Mouse (Mus musculus) gastrocnemius, postnatal 25 days (tissue): Measurements from ENCODE around the gene Pak6. TPM values are rescaled to one million over a fixed set of nuclear protein-coding genes. Genes with fewer than 3 reads are reported as not detected.

Experiments used
- DNase-seq: peaks from one replicate; pipeline ENCODE4 v3.0.0; 2022
- total RNA-seq, 2 experiments: library from RNA; stranded (reverse); gene quantifications; 1 replicate in 1 of 2; 2 replicates in 1 of 2; pipeline ENCODE4 v1.2.3; 2021

Pak6 gene
- total RNA-seq, 2 experiments from 2014 or later = 0.64 TPM; not detected in 1

DNA sequence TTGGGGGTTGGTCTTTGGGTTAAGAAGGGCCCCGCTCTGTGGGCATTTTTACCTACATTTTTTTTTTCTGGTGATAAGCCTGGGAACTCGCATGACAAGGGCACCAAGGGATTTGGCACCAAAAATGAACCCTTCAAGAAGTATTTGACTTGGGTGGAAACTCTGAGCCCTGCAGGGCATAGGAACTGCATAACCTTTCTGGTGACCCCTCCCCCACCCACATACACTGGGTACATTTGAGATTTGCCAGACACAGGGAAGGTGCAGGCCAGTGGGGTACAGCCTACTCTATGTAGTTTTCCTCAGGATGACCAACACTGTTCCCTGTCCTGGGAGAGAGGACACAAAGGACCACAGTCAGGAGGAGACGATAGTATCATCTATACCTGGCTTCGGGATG, 2.5 kb downstream of the Pak6 start:
- no peak for DNase-seq

- no peak for DNase-seq
Observed at GRCm38 (mm10) chr2:118667181-118667580, 4.1 kb downstream of the Pak6 start.

DNA sequence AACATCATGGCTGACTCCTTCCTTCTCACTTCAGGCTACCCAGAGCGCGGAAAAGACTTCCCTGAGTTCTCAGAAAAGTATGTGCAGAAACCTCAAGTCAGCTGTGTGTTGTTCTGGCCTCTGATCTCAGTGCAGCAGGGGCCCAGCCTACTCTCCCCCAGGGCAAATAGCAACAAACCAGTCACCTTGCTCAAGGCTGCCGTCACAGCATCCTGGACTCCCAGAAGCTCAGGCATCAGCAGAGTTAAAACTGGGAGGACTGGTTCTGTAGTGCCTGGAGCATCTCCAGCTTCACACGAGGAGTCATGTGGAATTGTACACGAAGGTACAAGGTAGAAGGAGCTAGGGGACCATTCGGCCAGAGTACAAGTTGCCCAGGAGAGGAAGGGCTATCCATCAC, 6.1 kb downstream of the Pak6 start:
- DNase-seq = no peak

DNA sequence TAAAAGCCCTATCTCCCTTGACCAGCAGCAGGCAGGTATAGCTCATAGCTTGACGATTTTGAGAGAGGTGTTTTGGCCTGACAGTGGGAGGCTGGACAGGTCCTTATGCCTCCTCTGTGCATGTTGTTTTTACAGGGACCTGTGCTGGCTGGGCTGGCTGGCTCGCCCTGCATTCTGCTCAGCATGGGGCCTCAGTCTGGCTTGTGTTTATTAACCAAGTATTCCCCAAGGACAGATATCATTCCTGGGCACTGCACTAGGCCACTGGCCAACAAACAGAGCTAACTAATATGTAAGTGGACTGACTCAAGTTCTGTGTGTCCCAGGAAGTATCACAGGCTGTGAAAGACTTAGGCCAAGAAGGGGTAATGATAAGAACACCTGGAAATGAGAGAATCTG, 6.7 kb downstream of the Pak6 start:
- no peak for DNase-seq

GRCm38 (mm10) chr2:118671728-118672127, 8.6 kb downstream of the Pak6 start:
- DNase-seq = no peak

DNA sequence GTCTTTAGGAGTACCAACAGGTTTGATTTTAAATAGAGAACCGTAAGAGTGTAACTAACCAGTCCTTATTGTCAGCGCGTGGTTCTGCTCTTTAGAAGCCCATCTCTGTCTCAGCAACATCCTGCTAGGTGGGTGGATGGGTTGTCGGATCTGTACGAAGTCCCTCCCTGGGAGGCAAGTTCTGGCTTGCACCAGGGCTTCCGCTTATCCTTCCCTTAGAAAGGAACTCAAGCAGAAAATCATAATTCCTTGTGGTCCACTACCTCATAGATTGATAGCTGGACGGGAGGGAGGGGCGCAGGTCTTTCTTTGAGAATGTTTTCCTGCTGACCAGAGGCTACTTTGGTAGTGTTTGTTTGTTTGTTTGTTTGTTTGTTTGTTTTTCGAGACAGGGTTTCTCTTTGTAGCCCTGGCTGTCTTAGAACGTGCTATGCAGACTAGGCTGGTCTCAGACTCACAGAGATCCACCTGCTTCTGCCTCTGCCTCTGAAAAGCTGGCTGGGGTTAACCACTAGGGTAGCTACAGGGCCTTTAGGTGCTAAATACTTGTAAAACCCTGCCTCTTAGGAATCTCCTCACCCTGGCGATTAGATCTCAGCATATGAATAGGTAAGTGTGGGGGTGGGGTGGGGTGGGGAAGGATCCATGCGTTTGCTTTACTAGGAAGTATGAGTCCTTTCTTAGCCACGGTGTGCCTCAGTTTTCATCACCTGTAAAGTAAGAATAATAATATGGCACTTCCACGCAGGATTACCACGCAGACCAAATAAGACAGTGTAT, 10.8 kb downstream of the Pak6 start:
- no peak for DNase-seq

- DNase-seq = no peak
Observed at GRCm38 (mm10) chr2:118674500-118674899, 11.4 kb downstream of the Pak6 start.

DNA sequence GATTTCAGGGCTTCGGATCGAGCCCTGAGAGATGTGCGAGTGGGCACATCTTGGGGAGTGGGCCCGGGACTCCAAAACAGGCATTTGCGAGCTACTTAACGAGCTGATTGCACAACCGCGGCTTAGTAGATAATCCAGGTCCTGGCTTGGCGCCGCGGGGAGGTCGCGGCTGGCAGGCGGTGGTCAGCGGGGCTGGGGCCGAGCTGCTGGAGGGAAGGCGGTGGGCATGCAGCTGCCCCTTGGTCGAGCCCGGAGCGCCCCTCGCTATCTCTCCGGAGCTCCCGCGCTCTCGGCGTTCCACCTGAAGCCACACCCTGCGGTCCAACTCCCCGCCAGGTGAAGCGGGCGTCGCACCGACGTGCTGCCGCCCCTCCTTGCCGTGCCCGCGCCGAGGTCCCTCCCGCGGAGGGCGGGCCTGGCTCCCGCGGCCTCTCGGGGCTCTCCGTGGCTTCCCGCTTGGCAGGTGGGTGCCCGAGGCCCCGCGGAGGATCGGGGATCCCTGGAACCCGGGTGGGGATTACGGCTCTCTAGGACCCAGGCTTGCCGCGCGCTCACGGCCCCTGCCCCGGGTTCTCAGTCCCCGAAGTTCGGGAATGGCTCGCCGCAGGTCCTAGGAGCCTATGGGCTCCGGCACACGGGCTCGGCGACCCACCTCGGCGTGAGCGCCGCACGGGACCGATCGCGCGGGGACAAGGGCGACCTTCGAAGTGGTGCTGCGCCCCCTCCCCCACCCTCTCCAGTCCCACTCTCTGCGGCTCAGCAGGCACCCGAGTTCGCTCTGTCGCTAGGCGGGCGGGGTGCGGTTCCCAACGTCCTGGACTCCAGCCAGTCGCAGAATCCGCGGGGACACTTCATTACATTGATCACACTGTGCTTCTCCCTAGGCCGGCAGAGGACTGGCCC, 14.0 kb downstream of the Pak6 start:
- no peak for DNase-seq

DNA sequence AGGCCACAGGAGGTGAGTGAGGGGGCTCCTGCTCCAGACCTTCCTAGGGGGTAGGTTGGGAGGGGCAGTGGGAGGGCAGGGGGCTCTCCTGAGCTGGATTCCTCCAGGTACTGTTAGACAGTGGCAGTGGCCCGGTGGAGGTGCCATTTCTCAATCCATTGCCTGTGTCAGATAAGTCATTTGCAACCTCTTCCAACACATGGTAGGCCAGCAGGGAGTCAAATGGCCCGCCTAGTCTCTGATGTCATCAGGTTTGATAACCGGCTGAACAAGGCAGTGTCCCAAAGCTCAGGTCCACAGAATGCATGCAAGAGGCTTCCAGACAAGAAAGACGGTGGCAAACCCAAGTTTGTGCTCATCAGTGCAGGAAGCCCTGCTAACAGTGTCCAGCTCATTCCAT, 14.7 kb downstream of the Pak6 start:
- no peak for DNase-seq

DNA sequence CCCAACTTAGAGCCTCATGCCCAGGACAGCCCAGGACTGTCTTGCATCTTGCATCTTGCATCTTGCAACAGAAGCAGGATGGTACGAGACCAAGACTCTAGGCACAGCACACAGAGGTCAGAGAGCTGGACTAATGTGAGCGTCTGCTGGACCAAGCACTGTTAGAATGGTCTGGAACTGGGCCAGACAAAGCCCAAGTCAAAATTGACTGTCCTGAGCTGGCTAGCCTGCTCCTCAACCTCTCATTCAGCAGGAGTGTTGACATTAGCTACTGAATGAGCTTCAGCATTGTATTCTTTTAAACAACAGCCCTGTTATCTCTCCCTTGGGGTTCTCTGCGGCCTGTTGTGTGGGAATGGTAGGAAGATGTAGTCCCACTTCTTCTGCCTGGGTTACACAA, 16.5 kb downstream of the Pak6 start:
- no peak for DNase-seq

DNA sequence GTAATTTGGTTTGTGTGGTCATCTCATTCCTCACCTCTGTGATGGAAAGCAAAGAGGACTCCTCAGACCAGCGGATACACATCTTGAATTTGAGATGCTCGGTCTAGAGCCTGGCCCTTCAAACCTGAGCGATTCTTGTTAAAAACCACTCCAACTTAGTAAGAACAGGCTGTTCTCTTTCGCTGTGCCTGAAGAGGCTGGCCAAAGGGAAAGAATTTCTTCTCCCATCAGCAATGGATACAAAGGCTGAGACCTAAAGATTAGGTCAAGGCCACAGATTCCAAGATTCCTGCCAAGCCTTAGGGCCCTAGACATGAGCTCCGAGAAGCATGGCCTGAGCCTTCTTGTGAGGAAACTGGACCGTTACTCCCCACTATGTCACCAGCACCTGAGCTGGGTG, 17.8 kb downstream of the Pak6 start:
- no peak for DNase-seq

DNA sequence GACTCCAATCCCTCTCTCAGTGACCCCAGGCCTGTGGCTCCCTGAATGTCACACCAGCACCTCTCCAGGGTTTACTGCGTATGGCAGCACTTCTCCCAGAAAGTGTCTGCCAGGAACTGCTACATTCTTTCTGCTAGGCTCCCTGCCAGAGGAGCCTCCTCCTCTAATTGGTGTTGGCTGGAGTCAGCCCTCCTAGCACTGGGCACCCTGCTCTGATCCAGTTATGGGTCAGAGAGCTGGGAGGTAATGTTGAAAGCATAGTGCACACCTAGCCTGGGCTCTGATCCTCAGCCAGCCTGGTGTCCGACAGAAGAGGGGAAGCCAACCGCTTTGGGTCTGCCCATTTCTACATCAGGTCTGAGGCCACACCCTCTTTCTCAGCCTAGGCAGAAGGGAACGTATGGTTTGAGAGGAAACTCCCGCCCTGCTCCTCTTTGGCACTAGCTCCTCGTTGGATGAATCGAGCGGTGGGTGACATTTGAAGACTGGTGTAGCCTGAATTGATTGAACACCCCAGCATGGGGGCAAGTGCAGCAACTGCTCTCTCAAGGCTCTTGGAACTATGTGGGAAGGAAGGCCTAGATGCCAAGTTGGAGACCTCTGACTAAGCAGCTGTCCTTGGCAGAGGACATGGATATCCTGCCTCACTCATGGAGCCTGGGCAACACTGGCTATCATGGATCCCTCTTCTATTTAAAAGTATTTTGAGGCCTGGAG, 19.6 kb downstream of the Pak6 start:
- no peak for DNase-seq

DNA sequence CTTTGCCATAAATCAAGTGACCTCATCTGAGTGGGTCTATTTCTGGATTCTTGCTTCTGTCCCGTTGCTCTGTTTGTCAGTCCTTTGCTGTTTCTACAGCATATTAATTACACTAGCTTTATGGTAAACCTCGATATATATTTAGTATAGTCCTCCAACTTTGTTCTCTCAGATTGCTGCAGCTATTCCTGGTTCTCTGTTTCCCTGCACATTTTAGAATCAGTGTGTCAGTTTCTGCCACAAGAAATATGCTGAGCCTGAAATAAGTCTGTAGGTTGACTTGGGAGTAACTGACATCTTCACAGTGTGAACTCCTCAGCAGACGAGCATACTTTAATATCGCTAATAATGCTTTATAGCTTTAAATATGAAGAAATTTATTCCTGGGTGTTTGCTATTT, 22.0 kb downstream of the Pak6 start:
- no peak for DNase-seq

DNA sequence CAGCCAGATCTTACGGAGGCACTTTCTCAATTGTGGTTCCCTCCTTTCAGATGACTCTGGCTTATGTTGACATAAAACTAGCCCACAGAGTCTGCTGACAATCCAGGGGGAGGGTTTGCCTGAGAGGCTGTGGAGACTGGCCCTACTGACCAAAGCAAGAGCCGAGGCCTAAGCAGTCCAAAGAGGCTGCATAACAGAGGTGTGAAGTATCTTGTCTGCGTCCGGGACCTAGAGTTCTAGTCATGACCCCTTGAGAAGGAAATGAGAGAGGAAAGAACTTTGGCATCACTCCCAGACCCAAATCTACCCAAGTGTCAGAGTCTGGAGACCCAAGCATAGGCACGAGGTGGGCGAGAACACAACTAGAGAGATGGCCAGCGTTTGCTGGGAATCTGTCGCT, 23.6 kb downstream of the Pak6 start:
- no peak for DNase-seq

DNA sequence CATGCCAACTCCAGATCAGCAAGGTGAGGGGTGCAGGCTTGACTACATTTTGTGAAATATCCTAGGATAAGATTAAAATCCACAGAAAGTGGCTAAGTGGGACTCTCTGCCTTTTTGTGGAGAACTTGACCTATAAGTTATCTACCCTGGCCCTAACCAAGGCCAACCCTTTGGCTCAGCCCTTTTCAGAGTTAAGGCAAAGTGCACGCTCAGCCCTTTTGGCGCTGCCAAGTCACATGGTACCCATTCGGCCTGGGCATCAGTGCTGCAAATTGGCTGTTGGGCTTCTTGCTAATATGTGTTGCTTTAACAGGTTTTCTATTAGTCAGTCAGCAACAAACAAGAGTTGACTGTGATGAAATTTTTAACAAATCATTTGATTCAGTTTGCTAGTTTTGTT, 24.7 kb downstream of the Pak6 start:
- no peak for DNase-seq

GRCm38 (mm10) chr2:118689875-118690274, 26.8 kb downstream of the Pak6 start:
- DNase-seq = no peak

- DNase-seq = no peak
Observed at GRCm38 (mm10) chr2:118693370-118693966, 30.4 kb downstream of the Pak6 start.

- no peak for DNase-seq
Observed at GRCm38 (mm10) chr2:118695677-118696232, 32.7 kb downstream of the Pak6 start.

- DNase-seq = no peak
Observed at GRCm38 (mm10) chr2:118696451-118697308, 33.6 kb downstream of the Pak6 start.

DNA sequence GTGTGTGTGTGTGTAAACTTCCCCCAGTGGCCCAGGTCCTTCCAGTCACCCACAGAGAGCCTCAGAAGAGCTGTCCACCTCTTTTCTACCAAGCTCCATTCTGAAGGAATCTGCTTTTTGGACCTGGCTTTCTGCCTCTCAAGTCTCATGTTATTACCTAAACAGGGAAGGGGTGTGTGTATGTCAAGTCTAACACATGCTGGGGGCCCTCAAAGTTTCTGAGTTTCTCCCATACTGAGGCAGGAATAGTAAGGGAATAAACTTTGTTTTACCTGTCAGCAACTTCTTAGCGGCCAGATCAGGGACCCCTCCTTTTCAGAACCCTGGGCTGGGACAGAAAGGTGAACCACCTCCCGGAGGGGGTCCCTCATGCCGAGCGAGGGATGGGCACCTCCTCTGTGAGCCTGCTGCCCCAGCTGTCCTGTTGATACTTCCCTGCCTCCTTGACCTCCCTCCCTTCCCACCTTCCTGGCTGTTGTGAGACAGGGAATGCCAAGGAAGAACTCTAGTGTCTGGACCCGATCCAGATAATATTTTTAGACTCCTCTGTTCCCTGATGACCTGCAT, 34.3 kb downstream of the Pak6 start:
- no peak for DNase-seq

DNA sequence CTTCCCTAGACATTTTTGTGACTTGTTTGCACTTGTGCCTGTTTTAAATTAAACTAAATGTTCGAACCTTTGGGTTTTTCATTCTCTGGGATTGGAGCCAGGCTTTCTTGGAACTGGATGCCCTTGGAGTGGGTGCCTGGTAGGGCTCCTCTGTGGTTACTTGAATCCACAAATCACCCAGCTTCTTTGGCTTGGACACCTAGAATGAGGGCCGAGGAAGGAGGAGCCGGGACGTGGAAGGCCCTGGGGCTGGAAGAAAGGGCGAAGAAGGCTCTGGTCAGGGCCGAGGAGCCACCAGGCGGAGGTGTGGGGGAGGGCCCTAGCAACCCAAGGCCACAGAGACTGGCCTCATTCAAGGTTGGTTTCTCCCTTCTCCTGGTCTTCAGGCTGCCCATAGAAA, 34.9 kb downstream of the Pak6 start:
- no peak for DNase-seq
